In genomic region chr6:86850588-86850987, GRCm38 (mm10) we compare ENCODE assay signal across 8 mouse cellular contexts. TPM values are rescaled to one million over a fixed set of nuclear protein-coding genes. Genes with fewer than 3 reads are reported as not detected.
A peak's percentile ranks its signal among the peaks of the same experiment; 100 is the strongest.
DNase-seq lines count a peak whose midpoint lies in the region; ATAC-seq and TF ChIP-seq lines count a peak whose summit lies in the region.

No protein-coding gene starts in this region.

- H3K79me2 ChIP-seq in myocyte (ENCODE audit: control insufficient read depth, insufficient read depth), result peaks cover 48% of the 10 kb centered on the region

- H3K9ac ChIP-seq in kidney, postnatal 0 days (ENCODE audit: low read depth, low read length), result peak overlapping the region; percentile 80

- H3ac ChIP-seq in myocyte (ENCODE audit: control insufficient read depth, insufficient read length), result no peak overlapping the region

- DNase-seq in kidney, postnatal 0 days (ENCODE audit: low spot score), result no peak
- no peak for DNase-seq in kidney, postnatal 4 days
- peak; percentile 90 for DNase-seq in induced T-regulatory cell, adult 2 months (ENCODE audit: low read depth)
- no peak for DNase-seq in cerebellum, adult 11 months
- DNase-seq in layer of hippocampus, adult 9-10 months (ENCODE audit: low spot score), result no peak
- no peak for DNase-seq in spleen, adult 12 weeks (ENCODE audit: low spot score)

- no peak for TF ChIP-seq CTCF in kidney, postnatal 0 days (IDR thresholded peaks at IDR 0.05; ENCODE audit: low read depth)

- H3K9me3 ChIP-seq in kidney, postnatal 0 days (replicated peaks; ENCODE audit: low read length), result no peaks in the 10 kb centered on the region

- peaks cover 16% of the 10 kb centered on the region for H3K4me1 ChIP-seq in kidney, postnatal 0 days (replicated peaks; ENCODE audit: insufficient read depth, low read length)

- H3K4me3 ChIP-seq in kidney, postnatal 0 days (replicated peaks; ENCODE audit: low read depth, low read length), result peak overlapping the region; percentile 79
- peak overlapping the region; percentile 78 for H3K4me3 ChIP-seq in myocyte

- H3K27me3 ChIP-seq in kidney, postnatal 0 days (ENCODE audit: insufficient read depth, low read length), result no peaks in the 10 kb centered on the region
- H3K27me3 ChIP-seq in myocyte (ENCODE audit: control insufficient read depth, insufficient read depth, insufficient read length), result no peaks in the 10 kb centered on the region

- peak overlapping the region; percentile 80 for H3K4me2 ChIP-seq in kidney, postnatal 0 days (ENCODE audit: low read length)
- H3K4me2 ChIP-seq in myocyte (ENCODE audit: low read depth), result peak overlapping the region; percentile 98

- no peak for ATAC-seq in kidney, postnatal 0 days (replicated peaks; ENCODE audit: low FRiP score, low read depth)
- ATAC-seq in activated CD4-positive, CD25-positive, alpha-beta regulatory T cell, adult 4 months, result peak; percentile 61

- peak overlapping the region; percentile 97 for H3K27ac ChIP-seq in kidney, postnatal 0 days

- 14% methylated on average over 4 of the region's 4 CpGs for WGBS in kidney, postnatal 0 days

- no peaks in the 10 kb centered on the region for H3K36me3 ChIP-seq in kidney, postnatal 0 days (ENCODE audit: insufficient read depth, low read length)
- peaks cover 5% of the 10 kb centered on the region for H3K36me3 ChIP-seq in myocyte (ENCODE audit: control insufficient read depth, insufficient read depth)

- no peak for TF ChIP-seq POLR2A in myocyte (IDR thresholded peaks at IDR 0.05; ENCODE audit: insufficient read length, low read depth)

TF ChIP-seq in myocyte, 11 proteins besides CTCF, POLR2A, EP300 and RAD21:
- TF ChIP-seq TCF3 (IDR thresholded peaks at IDR 0.05; ENCODE audit: insufficient read length, low read depth) (no peak), MAX (IDR thresholded peaks at IDR 0.05; ENCODE audit: low read depth) (no peak), MYOD1 (IDR thresholded peaks at IDR 0.05; ENCODE audit: control insufficient read depth in 1 of 3, insufficient read length in 2 of 3, low read depth in 2 of 3) (no peak), MYOG (IDR thresholded peaks at IDR 0.05; ENCODE audit: control insufficient read depth in 1 of 3, insufficient read depth in 1 of 3, insufficient read length in 2 of 3, low read depth in 2 of 3) (no peak), TCF12 (IDR thresholded peaks at IDR 0.05; ENCODE audit: insufficient read depth, poor library complexity, severe bottlenecking) (no peak), POLR2AphosphoS2 (IDR thresholded peaks at IDR 0.05; ENCODE audit: insufficient read length, low read depth) (no peak), E2F4 (IDR thresholded peaks at IDR 0.05; ENCODE audit: insufficient read depth) (no peak), SRF (IDR thresholded peaks at IDR 0.05; ENCODE audit: control insufficient read depth, insufficient read length, low read depth) (no peak), REST (IDR thresholded peaks at IDR 0.05; ENCODE audit: insufficient read depth, insufficient read length) (no peak), USF1 (IDR thresholded peaks at IDR 0.05; ENCODE audit: low read depth) (no peak), CEBPB (IDR thresholded peaks at IDR 0.05; ENCODE audit: insufficient read depth, poor library complexity, severe bottlenecking) (no peak)

RNA-seq across cellular contexts. Expression of gene Aak1, which starts 1.3 kb away (rescaled TPM):
- 7.3 and 7.8 TPM in 2 replicates for polyA plus RNA-seq in kidney, postnatal 0 days (2015; fragmentation: Nextera tagmentation; extraction: Ambion mirVana)
- polyA plus RNA-seq in activated CD4-positive, CD25-positive, alpha-beta regulatory T cell, adult 4 months (2017; shearing (Covaris generic)), result 10 to 100 TPM; 20.8 to 23.4 TPM
- 11.5 TPM for polyA plus RNA-seq in myocyte (2012; fragmentation: generic; extraction: Trizol)

RNA-seq across cellular contexts. Expression of gene Anxa4, which starts 57.2 kb away (rescaled TPM):
- polyA plus RNA-seq in kidney, postnatal 0 days (2015; fragmentation: Nextera tagmentation; extraction: Ambion mirVana), result 76.3 and 80.8 TPM in 2 replicates
- polyA plus RNA-seq in activated CD4-positive, CD25-positive, alpha-beta regulatory T cell, adult 4 months (2017; shearing (Covaris generic)), result 10 to 100 TPM; 25.2 to 29.7 TPM
- 72.5 TPM for polyA plus RNA-seq in myocyte (2012; fragmentation: generic; extraction: Trizol)
